Mouse (Mus musculus) neural tube, embryonic 12.5 days (tissue): Measurements from ENCODE around the gene Gpr68. TPM values are rescaled to one million over a fixed set of nuclear protein-coding genes. Genes with fewer than 3 reads are reported as not detected.

Experiments used
- ATAC-seq: fragments of 200-750 bp; cut with Nextera tagmentation; 2 replicates; pipeline ENCODE4 v1.8.0; 2017; ENCODE audit warnings: low read depth, mild to moderate bottlenecking, moderate TSS enrichment, moderate library complexity; ENCODE audit not compliant: low FRiP score
- H3K27ac ChIP-seq: fragments of 300-500 bp; sonication (generic); 2 replicates; pipeline ENCODE4 v1.5.1; 2016
- H3K27me3 ChIP-seq: fragments of 300-500 bp; sonication (generic); replicated peaks from 2 replicates; pipeline ENCODE4 v1.6.1; 2016; ENCODE audit warnings: mild to moderate bottlenecking
- H3K36me3 ChIP-seq: fragments of 300-500 bp; sonication (generic); 2 replicates; pipeline ENCODE4 v1.6.1; 2016; ENCODE audit warnings: mild to moderate bottlenecking
- H3K4me1 ChIP-seq: fragments of 300-500 bp; sonication (generic); 2 replicates; pipeline ENCODE4 v1.6.1; 2016
- H3K4me2 ChIP-seq: fragments of 300-500 bp; sonication (generic); replicated peaks from 2 replicates; pipeline ENCODE4 v1.6.1; 2016; ENCODE audit warnings: mild to moderate bottlenecking
- H3K4me3 ChIP-seq: fragments of 300-500 bp; sonication (generic); 2 replicates; pipeline ENCODE4 v1.5.1; 2016
- H3K9ac ChIP-seq: fragments of 300-500 bp; sonication (generic); 2 replicates; pipeline ENCODE4 v1.6.1; 2016; ENCODE audit warnings: mild to moderate bottlenecking
- H3K9me3 ChIP-seq: fragments of 300-500 bp; sonication (generic); 2 replicates; pipeline ENCODE4 v1.6.1; 2016; ENCODE audit warnings: mild to moderate bottlenecking
- WGBS: fragments of 180-500 bp; shearing (Covaris S2); methylation state at CpG from one replicate; pipeline ENCODE4 v1.1.7; 2016; 5-methylcytosine and 5-hydroxymethylcytosine counted together
- polyA plus RNA-seq: library from polyadenylated mRNA; unstranded; fragments of >200 nt; fragmentation: Nextera tagmentation; extraction: Ambion mirVana; gene quantifications from 2 replicates; pipeline ENCODE4 v1.2.1, GENCODE M21; 2016

The Gpr68 gene
- polyA plus RNA-seq, result 0.69 and 0.79 TPM in 2 replicates

DNA sequence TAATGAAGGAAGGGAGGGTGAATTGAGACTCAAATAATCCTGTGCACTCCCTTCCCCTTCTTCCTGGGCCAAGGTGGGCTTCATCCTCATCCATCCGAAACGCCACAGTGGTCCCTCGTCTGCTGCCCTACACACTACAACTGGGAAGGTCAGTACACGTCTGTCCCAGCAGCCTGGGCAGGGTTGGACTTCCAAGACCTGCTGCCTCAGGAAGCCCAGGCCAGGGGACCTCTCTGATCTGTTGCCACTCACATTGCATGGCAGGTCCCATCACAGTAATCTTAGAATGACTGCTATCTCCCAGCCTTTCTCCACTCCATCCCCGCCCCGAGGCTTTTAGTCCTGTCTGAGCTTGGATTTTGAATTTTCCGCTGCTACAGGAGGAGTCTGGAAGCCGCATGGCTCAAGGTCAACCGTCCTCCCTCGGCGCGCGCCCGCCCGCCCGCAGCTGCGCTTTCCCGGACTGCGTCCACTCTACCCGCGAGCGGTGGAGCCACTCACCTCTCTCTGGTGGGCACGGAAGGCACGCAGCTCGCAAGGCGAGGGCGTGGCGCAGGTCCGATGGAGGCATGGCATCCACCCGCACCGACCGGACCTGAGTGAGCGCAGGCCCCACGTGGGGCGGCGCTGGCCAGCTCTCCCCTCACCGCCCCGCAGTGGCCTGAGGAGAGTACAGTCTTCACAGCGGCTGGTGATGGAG, at the start of gene Gpr68:
Gene Gpr68 (minus strand): TSS at position 601 of the 700 bp plus-strand sequence.
- Histone ChIP-seq H3K27ac (no peak within 1 kb of the TSS), H3K27me3 (peaks cover 15% of the 10 kb centered on the region; the same call in 1 of the 2 replicates), H3K9ac (peak within 1 kb of the TSS; percentile 64), H3K4me2 (peak within 1 kb of the TSS; percentile 92), H3K9me3 (no peaks in the 10 kb centered on the region), H3K4me3 (peak within 1 kb of the TSS; percentile 39), H3K4me1 (peaks cover 10% of the 10 kb centered on the region), H3K36me3 (peaks cover 9% of the 10 kb centered on the region; the same call in 1 of the 2 replicates)
- 4% methylated on average over 39 of the region's 39 CpGs for WGBS
- peak; percentile 74 for ATAC-seq

DNA sequence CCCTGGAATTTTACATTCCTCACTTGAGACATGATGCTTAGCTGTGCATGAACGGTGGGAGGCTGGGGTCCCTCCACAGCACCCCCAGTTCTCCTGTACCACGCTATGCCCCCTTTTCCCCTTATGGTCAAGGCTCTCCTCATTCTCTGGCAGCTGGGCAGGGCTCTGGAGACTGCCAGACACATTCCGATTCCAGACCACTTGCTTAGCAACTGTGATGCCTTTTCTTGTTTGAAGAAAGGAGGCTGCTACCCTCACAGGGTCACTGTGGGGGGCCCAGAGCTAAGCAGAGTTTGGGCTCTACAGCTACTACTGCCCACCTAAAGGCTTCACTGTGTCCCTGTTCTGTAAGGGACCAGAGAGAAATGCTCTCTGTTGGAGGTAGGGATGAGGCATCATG, 49.3 kb upstream of the Gpr68 start:
- no peaks in the 10 kb centered on the region for H3K9me3 ChIP-seq
- H3K4me2 ChIP-seq, result no peak overlapping the region
- peak; percentile 32; the same call in 1 of the 2 replicates for ATAC-seq
- no peaks in the 10 kb centered on the region; the same call in 1 of the 2 replicates for H3K27me3 ChIP-seq
- whole genome bisulfite sequencing, result 33% methylated on average over 3 of the region's 3 CpGs
- H3K9ac ChIP-seq, result no peak overlapping the region
- no peak overlapping the region for H3K27ac ChIP-seq
- H3K36me3 ChIP-seq, result no peaks in the 10 kb centered on the region; the same call in 1 of the 2 replicates
- peaks cover 32% of the 10 kb centered on the region for H3K4me1 ChIP-seq
- no peak overlapping the region for H3K4me3 ChIP-seq

DNA sequence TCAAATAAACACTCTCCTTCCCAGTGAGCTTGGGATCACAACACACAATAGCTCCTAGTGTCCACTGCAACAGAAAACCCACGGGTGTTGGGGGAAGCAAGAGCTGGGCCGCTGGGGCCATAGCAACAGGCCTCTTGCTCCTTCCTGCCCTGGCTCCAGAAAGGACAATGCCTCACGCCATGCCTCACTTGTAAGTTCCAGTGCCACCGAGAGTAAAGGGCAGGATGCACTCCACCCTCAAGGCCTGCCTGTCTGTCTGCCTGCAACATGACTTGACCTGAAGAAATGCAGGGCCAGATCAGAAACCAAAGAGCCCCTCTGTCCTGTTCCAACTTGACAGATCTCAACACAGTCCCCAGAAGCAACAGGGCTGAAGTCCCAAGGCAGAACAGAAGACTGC, 48.8 kb upstream of the Gpr68 start:
- no peak overlapping the region for H3K4me3 ChIP-seq
- H3K36me3 ChIP-seq, result no peaks in the 10 kb centered on the region; the same call in 1 of the 2 replicates
- H3K27ac ChIP-seq, result no peak overlapping the region
- no peaks in the 10 kb centered on the region; the same call in 1 of the 2 replicates for H3K27me3 ChIP-seq
- WGBS, result 58% methylated on average over 4 of the region's 4 CpGs
- no peak overlapping the region for H3K9ac ChIP-seq
- ATAC-seq, result no peak
- no peaks in the 10 kb centered on the region for H3K9me3 ChIP-seq
- peaks cover 33% of the 10 kb centered on the region for H3K4me1 ChIP-seq
- no peak overlapping the region for H3K4me2 ChIP-seq

DNA sequence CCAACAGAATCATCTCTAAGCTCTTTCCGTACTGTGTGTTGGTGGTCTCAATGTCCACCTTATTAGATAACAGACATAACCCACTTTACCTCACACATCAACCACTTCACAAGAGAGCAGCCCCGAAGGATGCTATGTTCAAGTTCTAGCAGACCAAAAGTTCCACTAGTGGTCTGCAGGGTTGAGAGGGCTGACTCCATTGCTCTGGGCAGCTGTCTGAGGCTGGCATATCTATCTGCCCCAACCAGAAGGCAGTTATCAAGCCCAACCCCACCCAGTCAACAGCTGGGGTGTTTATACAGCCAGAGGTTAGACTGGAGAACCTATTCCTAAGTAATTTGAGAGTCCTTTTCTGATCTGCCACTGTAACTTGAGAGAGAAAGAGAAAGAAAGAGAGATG, 48.0 kb upstream of the Gpr68 start:
- Histone ChIP-seq H3K4me2 (no peak overlapping the region), H3K4me3 (no peak overlapping the region), H3K4me1 (peaks cover 33% of the 10 kb centered on the region), H3K27ac (no peak overlapping the region), H3K9ac (no peak overlapping the region), H3K36me3 (no peaks in the 10 kb centered on the region; the same call in 1 of the 2 replicates), H3K27me3 (no peaks in the 10 kb centered on the region; the same call in 1 of the 2 replicates), H3K9me3 (no peaks in the 10 kb centered on the region)
- WGBS, result 93% methylated on average over 2 of the region's 2 CpGs
- ATAC-seq, result no peak

DNA sequence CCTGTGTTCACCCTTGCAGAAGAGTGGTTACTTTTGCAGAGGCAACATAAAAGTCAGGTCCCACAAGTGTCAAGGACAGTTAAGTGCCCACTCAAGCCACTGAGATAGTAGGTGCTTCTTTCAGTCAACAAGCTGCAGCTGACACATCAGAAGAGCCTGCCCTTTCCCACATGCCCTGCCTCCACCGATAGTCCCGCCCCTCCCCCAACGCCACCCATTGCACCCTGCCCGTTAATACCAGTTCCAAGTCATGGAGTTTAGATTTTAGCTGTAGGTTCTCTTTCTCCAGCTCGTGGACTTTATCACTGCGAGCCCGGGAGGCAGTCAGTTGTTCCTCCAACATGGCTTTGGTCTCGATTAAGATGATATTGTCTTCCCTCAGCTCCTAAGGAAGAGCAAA, 45.9 kb upstream of the Gpr68 start:
- Histone ChIP-seq H3K9me3 (no peaks in the 10 kb centered on the region), H3K36me3 (peaks cover 3% of the 10 kb centered on the region), H3K27ac (no peak overlapping the region), H3K4me1 (peaks cover 33% of the 10 kb centered on the region), H3K27me3 (no peaks in the 10 kb centered on the region; the same call in 1 of the 2 replicates), H3K4me3 (no peak overlapping the region), H3K4me2 (no peak overlapping the region), H3K9ac (no peak overlapping the region)
- ATAC-seq, result no peak
- WGBS, result 88% methylated on average over 8 of the region's 8 CpGs

DNA sequence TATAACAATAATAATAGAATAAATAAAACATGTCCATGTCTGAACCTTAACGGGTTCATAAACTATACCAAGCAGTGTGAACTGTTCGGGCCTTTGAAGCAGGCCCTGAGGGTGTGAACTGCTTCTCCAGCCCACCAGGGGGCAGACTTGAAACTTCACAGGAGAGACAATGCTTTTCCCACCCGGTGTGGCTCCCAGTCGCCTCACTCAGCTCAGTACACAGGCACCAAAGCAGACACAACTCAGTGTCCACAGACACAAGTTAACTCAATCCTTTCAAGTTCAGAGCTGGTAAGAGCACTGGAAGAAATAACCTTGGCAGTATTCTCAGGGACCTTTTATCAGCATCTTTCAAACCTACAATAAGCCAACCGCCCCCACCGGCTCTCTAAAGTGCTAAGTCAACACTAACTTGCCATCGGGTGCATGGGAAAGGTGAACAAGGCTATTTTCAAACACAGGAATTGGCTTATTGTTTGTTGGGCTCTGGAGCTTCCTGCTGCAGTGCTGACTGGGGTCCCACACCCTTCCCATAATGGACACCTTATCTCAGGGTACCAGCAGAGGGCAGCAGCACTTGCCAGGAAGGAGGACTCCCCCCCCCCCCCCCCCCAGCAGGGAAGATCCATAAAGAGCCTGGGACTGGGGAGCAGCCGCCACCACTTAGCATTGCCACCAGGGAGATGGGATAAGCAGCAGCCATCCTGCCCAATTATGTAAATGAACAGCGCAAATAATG, 44.4 kb upstream of the Gpr68 start:
- no peak overlapping the region for H3K4me3 ChIP-seq
- H3K4me2 ChIP-seq, result 0 out of 2 replicates have a peak overlapping the region, but pooled peaks have one; percentile 9
- H3K27me3 ChIP-seq, result no peaks in the 10 kb centered on the region
- no peak overlapping the region for H3K9ac ChIP-seq
- peaks cover 17% of the 10 kb centered on the region for H3K36me3 ChIP-seq
- H3K9me3 ChIP-seq, result no peaks in the 10 kb centered on the region
- 36% methylated on average over 9 of the region's 9 CpGs for WGBS
- peak; percentile 80 for ATAC-seq
- peaks cover 17% of the 10 kb centered on the region for H3K4me1 ChIP-seq
- no peak overlapping the region for H3K27ac ChIP-seq

DNA sequence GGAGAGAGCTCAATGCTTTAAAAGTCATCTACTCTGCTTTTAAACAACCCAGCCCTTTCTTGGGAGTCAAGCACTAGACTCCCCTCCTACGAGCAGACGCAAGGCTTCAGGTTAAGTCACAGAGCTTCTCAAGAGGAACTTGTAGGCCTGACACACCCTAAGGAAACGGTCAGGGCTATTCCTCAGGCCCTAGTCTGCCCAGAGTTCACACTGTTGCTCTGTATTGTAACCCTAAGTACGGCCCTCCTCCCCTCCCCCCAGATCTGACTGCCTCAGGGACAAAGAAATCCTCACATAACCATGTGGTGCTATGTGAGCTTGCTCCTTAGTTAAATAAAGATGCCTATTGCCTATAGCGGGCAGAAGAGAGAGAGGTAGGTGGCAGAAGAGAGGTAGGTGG, 41.1 kb upstream of the Gpr68 start:
- Histone ChIP-seq H3K9ac (no peak overlapping the region), H3K4me3 (no peak overlapping the region)
- 80% methylated on average over 5 of the region's 5 CpGs for WGBS

DNA sequence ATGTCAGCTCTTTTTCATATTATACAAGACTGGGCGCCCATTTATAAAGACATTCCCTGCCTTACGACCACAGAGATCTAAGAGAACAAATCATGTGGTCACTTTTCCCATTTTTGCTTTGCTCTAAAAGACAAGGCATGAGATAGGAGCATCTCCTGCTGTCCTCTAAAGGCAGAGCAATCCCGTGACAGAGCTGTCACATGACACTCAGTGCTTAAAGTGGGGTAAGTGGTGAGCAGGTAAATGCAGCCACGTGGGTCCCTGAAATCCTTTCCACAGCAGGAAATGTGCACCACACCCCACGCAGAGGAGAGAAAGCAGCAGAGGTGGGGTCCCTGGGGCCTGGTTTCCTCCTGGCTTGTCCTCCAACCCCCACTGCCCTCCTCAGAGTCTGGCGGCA, 40.0 kb upstream of the Gpr68 start:
- no peak overlapping the region for H3K9ac ChIP-seq
- no peak overlapping the region for H3K4me2 ChIP-seq
- H3K27ac ChIP-seq, result no peak overlapping the region
- peaks cover 7% of the 10 kb centered on the region; the same call in 1 of the 2 replicates for H3K4me1 ChIP-seq
- H3K9me3 ChIP-seq, result no peaks in the 10 kb centered on the region
- no peak overlapping the region for H3K4me3 ChIP-seq
- WGBS, result 93% methylated on average over 6 of the region's 6 CpGs
- H3K27me3 ChIP-seq, result no peaks in the 10 kb centered on the region
- peaks cover 60% of the 10 kb centered on the region for H3K36me3 ChIP-seq
- ATAC-seq, result no peak

More for the DNA sequence above, 41.1 kb upstream of the Gpr68 start:
- peaks cover 49% of the 10 kb centered on the region for H3K36me3 ChIP-seq
- no peaks in the 10 kb centered on the region for H3K27me3 ChIP-seq
- ATAC-seq, result no peak
- H3K9me3 ChIP-seq, result no peaks in the 10 kb centered on the region
- peaks cover 7% of the 10 kb centered on the region; the same call in 1 of the 2 replicates for H3K4me1 ChIP-seq
- H3K4me2 ChIP-seq, result no peak overlapping the region
- no peak overlapping the region for H3K27ac ChIP-seq

DNA sequence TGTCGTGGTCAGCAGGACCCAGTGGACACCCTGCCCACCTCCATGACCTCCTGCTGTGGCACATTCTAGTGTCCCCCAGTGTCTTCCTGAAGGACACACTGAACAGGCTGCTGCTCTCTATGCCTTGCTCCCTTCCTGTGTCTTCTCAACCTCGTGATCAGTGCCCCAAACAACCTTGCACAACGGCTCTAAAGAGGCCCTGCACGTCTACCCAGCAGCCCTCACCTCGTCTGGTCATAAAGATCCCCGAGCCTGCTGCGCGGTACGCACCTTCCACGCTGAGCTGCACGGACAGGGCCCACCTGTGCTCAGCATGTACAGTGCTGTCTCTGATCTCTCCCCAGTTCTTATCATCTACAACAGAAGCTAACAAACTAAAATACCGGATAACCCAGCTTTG, 38.0 kb upstream of the Gpr68 start:
- peaks cover 73% of the 10 kb centered on the region for H3K36me3 ChIP-seq
- whole genome bisulfite sequencing, result 94% methylated on average over 12 of the region's 12 CpGs

DNA sequence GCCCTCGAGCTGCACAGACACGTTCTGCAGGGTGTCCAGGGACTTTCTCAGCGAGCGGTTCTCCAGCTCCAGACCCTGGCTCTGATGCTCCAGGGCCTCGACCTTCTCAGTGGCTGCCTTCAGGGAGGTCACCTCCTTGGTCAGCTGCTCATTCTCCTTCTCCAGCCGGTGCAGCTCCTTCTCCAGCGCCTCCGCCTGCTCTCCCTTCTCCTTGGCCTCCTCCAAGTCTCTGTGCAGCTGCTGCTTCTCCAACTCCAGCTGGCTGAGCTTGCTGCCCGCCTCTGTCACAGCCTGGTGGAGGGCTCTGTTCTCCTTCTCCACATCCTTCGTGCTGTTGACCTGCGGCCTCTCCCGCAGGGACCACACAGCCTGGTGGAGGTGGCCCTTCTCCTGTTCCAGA, 37.5 kb upstream of the Gpr68 start:
- no peak overlapping the region for H3K27ac ChIP-seq
- H3K36me3 ChIP-seq, result peaks cover 77% of the 10 kb centered on the region

More for the DNA sequence above, 38.0 kb upstream of the Gpr68 start:
- no peak overlapping the region for H3K27ac ChIP-seq
- H3K9ac ChIP-seq, result no peak overlapping the region
- no peaks in the 10 kb centered on the region for H3K4me1 ChIP-seq
- no peaks in the 10 kb centered on the region for H3K9me3 ChIP-seq
- ATAC-seq, result no peak
- H3K4me2 ChIP-seq, result no peak overlapping the region
- no peak overlapping the region for H3K4me3 ChIP-seq
- no peaks in the 10 kb centered on the region for H3K27me3 ChIP-seq

DNA sequence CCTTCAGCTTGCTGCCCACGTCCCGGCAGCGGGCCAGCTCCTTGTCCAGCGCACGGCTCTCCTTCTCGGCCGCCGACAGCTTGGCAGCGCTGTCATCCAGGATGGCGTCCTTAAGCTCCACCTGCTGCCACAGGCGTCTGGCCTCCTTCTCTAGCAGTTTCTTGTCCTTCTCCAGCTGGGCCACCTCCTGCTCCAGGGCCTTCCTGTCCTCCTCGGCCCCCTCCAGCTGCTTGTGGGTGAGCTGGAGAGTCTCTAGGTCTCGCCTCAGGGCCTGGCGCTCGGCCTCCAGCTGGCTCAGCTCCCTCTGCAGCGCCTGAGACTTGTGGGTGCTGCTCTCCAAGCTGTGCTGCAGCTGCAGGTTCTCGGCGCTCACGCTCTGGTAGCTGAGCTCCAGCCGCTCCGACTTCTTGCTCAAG, 36.9 kb upstream of the Gpr68 start:
- no peak for ATAC-seq
- H3K9ac ChIP-seq, result no peak overlapping the region
- H3K36me3 ChIP-seq, result peaks cover 82% of the 10 kb centered on the region
- H3K4me2 ChIP-seq, result no peak overlapping the region
- no peaks in the 10 kb centered on the region for H3K9me3 ChIP-seq
- WGBS, result 94% methylated on average over 21 of the region's 21 CpGs
- no peak overlapping the region for H3K4me3 ChIP-seq
- no peaks in the 10 kb centered on the region for H3K4me1 ChIP-seq
- no peaks in the 10 kb centered on the region for H3K27me3 ChIP-seq
- H3K27ac ChIP-seq, result no peak overlapping the region

More for the DNA sequence above, 37.5 kb upstream of the Gpr68 start:
- WGBS, result 90% methylated on average over 12 of the region's 12 CpGs
- Histone ChIP-seq H3K4me3 (no peak overlapping the region), H3K4me2 (no peak overlapping the region), H3K9ac (no peak overlapping the region), H3K27me3 (no peaks in the 10 kb centered on the region), H3K4me1 (no peaks in the 10 kb centered on the region), H3K9me3 (no peaks in the 10 kb centered on the region)
- no peak for ATAC-seq

DNA sequence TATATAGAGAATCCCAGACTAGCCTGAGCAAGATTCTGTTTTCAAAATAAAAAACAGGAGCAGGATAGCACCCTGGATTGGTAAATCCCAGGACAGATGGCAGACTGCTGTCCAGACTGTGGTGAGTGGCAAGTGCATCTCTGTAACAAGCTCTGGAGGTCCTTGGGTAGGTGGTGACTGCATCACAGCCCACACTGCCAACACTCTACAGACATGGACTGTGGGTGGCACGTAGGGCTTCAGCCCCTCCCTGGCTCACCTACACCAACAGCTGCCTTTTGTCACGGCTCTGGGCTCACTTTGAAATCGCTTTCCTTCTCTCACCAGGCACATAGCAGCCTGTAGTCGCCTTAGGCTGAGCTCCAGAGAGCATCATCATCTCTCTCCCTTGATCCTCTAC, 35.1 kb upstream of the Gpr68 start:
- 87% methylated on average over 4 of the region's 4 CpGs for WGBS
- Histone ChIP-seq H3K4me2 (no peak overlapping the region), H3K9me3 (no peaks in the 10 kb centered on the region), H3K27ac (no peak overlapping the region), H3K27me3 (no peaks in the 10 kb centered on the region), H3K4me1 (no peaks in the 10 kb centered on the region), H3K36me3 (peaks cover 86% of the 10 kb centered on the region), H3K9ac (no peak overlapping the region), H3K4me3 (no peak overlapping the region)
- ATAC-seq, result no peak
